Mouse (Mus musculus): ENCODE data around the gene Tmem139. TPM values are rescaled to one million over a fixed set of nuclear protein-coding genes. Genes with fewer than 3 reads are reported as not detected.
A peak's percentile ranks its signal among the peaks of the same experiment; 100 is the strongest.

The Tmem139 gene
- polyA plus RNA-seq, 1 experiment from 2014 or later, result 1.4 TPM

DNA sequence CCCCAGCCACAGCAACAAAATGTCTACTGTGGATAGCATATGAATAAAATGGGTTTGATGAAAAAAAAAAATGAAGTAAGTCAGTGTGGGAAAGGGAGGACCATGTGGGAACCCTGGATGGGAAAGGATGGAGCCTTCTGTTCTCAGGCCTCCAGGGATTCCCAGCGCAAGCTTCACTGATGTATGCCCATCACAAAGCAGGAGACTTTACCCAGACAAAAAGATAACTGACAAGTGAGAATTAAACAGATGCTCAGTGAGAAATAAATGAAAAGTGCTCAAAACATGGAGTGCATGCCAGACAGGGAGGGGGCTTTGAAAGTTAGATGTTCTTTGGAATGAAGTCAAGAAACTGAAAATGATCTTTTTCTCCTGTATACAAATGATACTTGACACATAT lies 13.8 kb upstream of the Tmem139 start:
- Histone ChIP-seq H3K9me3 (replicated peaks) (no peaks in the 10 kb centered on the region), H3K4me2 (replicated peaks) (peak overlapping the region; percentile 25; the same call in 1 of the 2 replicates), H3K9ac (no peak overlapping the region), H3K27me3 (peaks cover 11% of the 10 kb centered on the region; the same call in 1 of the 2 replicates), H3K4me1 (peaks cover 6% of the 10 kb centered on the region; the same call in 1 of the 2 replicates), H3K4me3 (no peak overlapping the region), H3K36me3 (no peaks in the 10 kb centered on the region), H3K27ac (no peak overlapping the region)
- no peak for ATAC-seq (ENCODE audit: low FRiP score)
- WGBS, result 90% methylated on average over 1 of the region's 1 CpGs

GRCm38 (mm10) chr6:42251791-42252190 lies 10.0 kb upstream of the Tmem139 start:
- H3K27ac ChIP-seq, result no peak overlapping the region
- 82% methylated on average over 4 of the region's 4 CpGs for WGBS
- ATAC-seq (ENCODE audit: low FRiP score), result no peak
- H3K4me1 ChIP-seq, result no peaks in the 10 kb centered on the region
- H3K36me3 ChIP-seq, result no peaks in the 10 kb centered on the region
- no peak overlapping the region for H3K9ac ChIP-seq
- no peak overlapping the region for H3K4me2 ChIP-seq (replicated peaks)
- no peaks in the 10 kb centered on the region for H3K9me3 ChIP-seq (replicated peaks)
- H3K27me3 ChIP-seq, result peaks cover 2% of the 10 kb centered on the region; the same call in 1 of the 2 replicates
- no peak overlapping the region for H3K4me3 ChIP-seq

- Histone ChIP-seq H3K27ac (no peak overlapping the region), H3K9ac (no peak overlapping the region), H3K4me1 (no peaks in the 10 kb centered on the region), H3K9me3 (replicated peaks) (no peaks in the 10 kb centered on the region), H3K27me3 (no peaks in the 10 kb centered on the region), H3K36me3 (no peaks in the 10 kb centered on the region), H3K4me3 (no peak overlapping the region), H3K4me2 (replicated peaks) (no peak overlapping the region)
- WGBS, result 84% methylated on average over 2 of the region's 2 CpGs
- ATAC-seq (ENCODE audit: low FRiP score), result no peak
Observed at GRCm38 (mm10) chr6:42253103-42253502, 8.7 kb upstream of the Tmem139 start.

DNA sequence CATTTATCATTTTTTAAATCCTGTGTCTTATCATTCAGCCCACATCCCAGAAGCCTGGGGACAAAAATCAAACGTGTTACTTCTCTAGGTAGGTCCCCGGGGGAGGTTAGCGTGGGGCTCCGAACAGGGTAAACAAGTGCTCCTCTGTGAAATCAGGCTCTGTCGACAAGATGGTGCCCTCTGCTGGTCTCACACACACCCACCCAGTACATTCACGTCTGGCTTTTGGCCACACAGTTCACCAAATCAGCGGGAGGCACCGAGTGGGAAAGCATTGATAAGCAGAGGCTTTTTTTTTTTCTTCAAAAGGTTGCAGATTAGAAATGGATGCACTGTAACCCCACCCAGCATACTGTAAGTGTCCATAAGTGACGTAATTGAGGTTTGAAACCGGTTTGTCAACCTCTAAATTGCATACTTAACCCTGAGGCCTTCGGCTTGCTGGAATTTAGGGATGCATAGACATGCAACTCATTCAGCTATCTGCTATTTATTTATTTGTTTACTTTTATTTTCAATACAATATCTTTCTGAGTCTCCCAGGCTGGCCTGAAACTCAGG lies 4.4 kb upstream of the Tmem139 start:
- Histone ChIP-seq H3K27ac (no peak overlapping the region), H3K4me1 (no peaks in the 10 kb centered on the region), H3K9me3 (replicated peaks) (no peaks in the 10 kb centered on the region), H3K4me3 (no peak overlapping the region), H3K27me3 (no peaks in the 10 kb centered on the region; the same call in 1 of the 2 replicates), H3K4me2 (replicated peaks) (no peak overlapping the region), H3K9ac (no peak overlapping the region), H3K36me3 (no peaks in the 10 kb centered on the region)
- ATAC-seq (ENCODE audit: low FRiP score), result peak; percentile 63
- WGBS, result 20% methylated on average over 11 of the region's 11 CpGs

DNA sequence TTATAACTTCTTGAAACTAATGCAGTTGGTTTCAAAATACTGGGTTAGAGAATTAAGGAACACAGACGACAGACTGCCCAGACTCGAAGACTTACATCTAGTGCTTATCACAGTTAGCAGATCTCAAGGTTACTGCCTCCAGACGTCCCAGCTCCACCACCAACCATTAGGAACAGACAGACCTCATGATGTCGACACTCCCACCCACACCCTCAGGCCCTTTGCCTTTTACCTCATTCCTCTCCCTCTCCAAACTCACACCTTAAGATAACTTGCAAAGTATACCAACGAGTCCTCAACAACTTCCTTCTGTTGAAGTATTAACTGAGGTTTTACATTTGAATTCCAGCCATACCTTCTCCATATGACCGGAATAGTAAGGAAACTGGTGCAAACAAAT lies 1.3 kb upstream of the Tmem139 start:
- Histone ChIP-seq H3K4me3 (no peak overlapping the region), H3K4me1 (no peaks in the 10 kb centered on the region), H3K9ac (no peak overlapping the region), H3K9me3 (replicated peaks) (no peaks in the 10 kb centered on the region), H3K27me3 (no peaks in the 10 kb centered on the region; the same call in 1 of the 2 replicates), H3K36me3 (no peaks in the 10 kb centered on the region), H3K27ac (no peak overlapping the region), H3K4me2 (replicated peaks) (no peak overlapping the region)
- WGBS, result 76% methylated on average over 6 of the region's 6 CpGs
- no peak for ATAC-seq (ENCODE audit: low FRiP score)

- H3K36me3 ChIP-seq, result peaks cover 25% of the 10 kb centered on the region
- peak within 1 kb of the TSS; percentile 91 for H3K27ac ChIP-seq
- H3K9me3 ChIP-seq (replicated peaks), result no peaks in the 10 kb centered on the region
- no peaks in the 10 kb centered on the region; the same call in 1 of the 2 replicates for H3K27me3 ChIP-seq
- peaks cover 7% of the 10 kb centered on the region for H3K4me1 ChIP-seq
- under 1% methylated on average over 51 of the region's 51 CpGs for WGBS
- peak; percentile 100 for ATAC-seq (ENCODE audit: low FRiP score)
- peak within 1 kb of the TSS; percentile 82 for H3K4me2 ChIP-seq (replicated peaks)
- peak within 1 kb of the TSS; percentile 66 for H3K4me3 ChIP-seq
- H3K9ac ChIP-seq, result peak within 1 kb of the TSS; percentile 89
Observed at GRCm38 (mm10) chr6:42264626-42265312, 3.0 kb downstream of the Tmem139 start, which contains the start of gene Casp2. TSS of gene Casp2 (plus strand) at chr6:42264985.

- Histone ChIP-seq H3K4me2 (replicated peaks) (peak overlapping the region; percentile 82), H3K9ac (peak overlapping the region; percentile 89), H3K4me1 (peaks cover 7% of the 10 kb centered on the region), H3K4me3 (peak overlapping the region; percentile 66), H3K9me3 (replicated peaks) (no peaks in the 10 kb centered on the region), H3K27me3 (no peaks in the 10 kb centered on the region; the same call in 1 of the 2 replicates), H3K36me3 (peaks cover 33% of the 10 kb centered on the region), H3K27ac (peak overlapping the region; percentile 91)
- ATAC-seq (ENCODE audit: low FRiP score), result no peak
- WGBS, result under 1% methylated on average over 21 of the region's 21 CpGs
Observed at GRCm38 (mm10) chr6:42265391-42266330, 3.9 kb downstream of the Tmem139 start.

DNA sequence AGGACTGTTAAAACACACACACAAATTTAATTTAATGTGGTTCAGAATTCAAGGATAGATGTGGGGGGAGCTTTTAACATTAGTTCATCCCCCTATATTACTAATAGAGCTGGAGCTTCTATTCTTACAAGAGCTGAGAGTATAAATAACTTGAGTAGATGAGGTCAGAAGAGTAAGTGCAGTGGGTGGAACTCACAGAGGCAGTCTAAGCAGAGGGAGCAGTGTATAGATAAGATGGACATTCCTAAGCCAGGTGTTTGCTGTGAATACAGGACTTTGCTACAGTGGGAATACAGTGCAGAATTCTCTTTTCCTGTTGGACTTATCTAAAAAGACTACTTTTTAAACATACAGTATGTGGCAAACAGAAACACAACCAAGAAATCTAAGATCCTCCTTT lies 9.0 kb downstream of the Tmem139 start:
- Histone ChIP-seq H3K4me1 (peaks cover 7% of the 10 kb centered on the region), H3K4me2 (replicated peaks) (no peak overlapping the region), H3K4me3 (no peak overlapping the region), H3K27ac (no peak overlapping the region), H3K9me3 (replicated peaks) (no peaks in the 10 kb centered on the region), H3K9ac (no peak overlapping the region), H3K27me3 (no peaks in the 10 kb centered on the region), H3K36me3 (peaks cover 74% of the 10 kb centered on the region)
- ATAC-seq (ENCODE audit: low FRiP score), result no peak

DNA sequence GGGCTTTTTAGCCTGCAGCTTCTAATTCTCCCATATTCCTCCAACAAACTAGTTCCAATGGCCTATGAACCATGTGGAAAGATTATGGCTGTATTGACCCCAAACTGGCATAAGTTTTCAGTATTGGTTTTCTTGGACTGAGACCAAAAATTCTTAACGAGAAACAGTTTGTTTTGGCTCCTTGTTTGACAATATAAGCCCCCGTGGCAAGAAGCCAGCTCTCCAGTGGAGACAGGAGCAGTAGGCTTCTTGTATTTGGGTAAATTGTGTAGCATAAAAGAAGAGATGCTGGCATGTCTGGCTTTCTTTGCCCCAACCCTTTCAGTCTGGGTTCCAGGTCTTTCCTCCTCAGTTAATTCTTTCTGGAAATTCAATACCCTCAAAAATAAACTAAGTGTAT lies 14.4 kb downstream of the Tmem139 start:
- Histone ChIP-seq H3K4me2 (replicated peaks) (no peak overlapping the region), H3K9me3 (replicated peaks) (no peaks in the 10 kb centered on the region), H3K4me1 (no peaks in the 10 kb centered on the region), H3K27me3 (no peaks in the 10 kb centered on the region), H3K4me3 (no peak overlapping the region), H3K27ac (no peak overlapping the region), H3K9ac (no peak overlapping the region), H3K36me3 (peaks cover 86% of the 10 kb centered on the region)
- 83% methylated on average over 2 of the region's 2 CpGs for WGBS
- ATAC-seq (ENCODE audit: low FRiP score), result no peak

DNA sequence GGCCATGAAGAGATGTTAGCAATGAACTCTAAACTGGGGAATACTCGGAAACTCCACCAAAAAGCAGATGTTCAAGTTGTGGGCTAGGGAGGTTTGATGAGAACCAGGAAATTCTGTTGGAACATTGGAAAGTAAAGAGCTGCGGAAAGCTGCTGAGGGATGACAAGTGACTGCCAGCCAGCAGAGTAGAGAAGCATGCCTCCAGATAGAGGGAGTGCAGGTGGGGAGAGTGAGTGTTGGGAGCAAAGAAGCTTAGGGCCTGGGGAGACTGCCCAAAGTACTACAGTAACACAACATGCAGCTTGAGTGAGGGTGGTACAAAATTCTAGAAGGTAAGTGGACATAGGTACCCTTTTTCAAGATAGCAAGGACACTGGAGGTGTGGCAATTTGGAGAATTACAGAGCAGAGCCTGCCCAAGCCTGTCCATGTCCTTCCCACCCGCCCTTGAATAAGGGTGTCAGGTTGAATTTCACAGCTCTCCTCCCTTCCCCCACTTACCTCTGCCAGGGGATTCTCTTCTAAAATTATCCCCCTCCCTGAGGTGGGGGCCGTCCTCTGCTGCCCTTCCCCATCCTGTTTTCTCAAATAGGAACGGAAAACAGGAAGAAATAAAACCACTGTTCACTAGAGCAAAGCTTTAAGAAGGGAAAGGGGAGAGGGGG lies 21.2 kb downstream of the Tmem139 start:
- H3K27ac ChIP-seq, result no peak overlapping the region
- H3K9ac ChIP-seq, result no peak overlapping the region
- H3K4me2 ChIP-seq (replicated peaks), result no peak overlapping the region
- no peaks in the 10 kb centered on the region for H3K4me1 ChIP-seq
- H3K9me3 ChIP-seq (replicated peaks), result no peaks in the 10 kb centered on the region
- H3K4me3 ChIP-seq, result no peak overlapping the region
- no peak for ATAC-seq (ENCODE audit: low FRiP score)
- H3K36me3 ChIP-seq, result peaks cover 62% of the 10 kb centered on the region
- H3K27me3 ChIP-seq, result no peaks in the 10 kb centered on the region
- 90% methylated on average over 5 of the region's 5 CpGs for WGBS

GRCm38 (mm10) chr6:42286448-42286847 lies 24.7 kb downstream of the Tmem139 start, which contains the start of gene Clcn1:
TSS of gene Clcn1 (plus strand) at chr6:42286685.
- no peak within 1 kb of the TSS for H3K4me3 ChIP-seq
- ATAC-seq (ENCODE audit: low FRiP score), result peak; percentile 38; the same call in 1 of the 2 replicates
- H3K9ac ChIP-seq, result no peak within 1 kb of the TSS
- no peaks in the 10 kb centered on the region for H3K4me1 ChIP-seq
- H3K4me2 ChIP-seq (replicated peaks), result no peak within 1 kb of the TSS
- no peaks in the 10 kb centered on the region for H3K27me3 ChIP-seq
- peaks cover 45% of the 10 kb centered on the region for H3K36me3 ChIP-seq
- H3K27ac ChIP-seq, result no peak within 1 kb of the TSS
- WGBS, result 71% methylated on average over 4 of the region's 5 CpGs
- no peaks in the 10 kb centered on the region for H3K9me3 ChIP-seq (replicated peaks)

DNA sequence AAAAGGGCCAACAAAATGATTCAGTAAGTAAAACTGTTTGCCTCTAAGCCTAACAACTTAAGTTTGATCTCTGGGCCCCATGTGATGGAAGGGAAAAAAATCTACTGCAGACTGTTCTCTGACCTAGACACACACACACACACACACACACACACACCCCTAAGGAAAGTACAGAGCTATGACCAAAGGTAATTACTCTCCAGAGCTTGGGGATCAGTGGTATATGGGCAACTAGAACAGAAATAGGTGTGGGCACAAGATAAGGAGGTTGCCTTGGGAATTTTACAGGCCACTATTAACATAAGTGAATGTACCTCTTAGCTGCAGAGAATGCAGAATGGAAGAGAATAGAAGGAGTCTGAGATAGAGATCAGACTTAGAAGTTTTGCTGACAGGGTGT lies 25.8 kb downstream of the Tmem139 start:
- Histone ChIP-seq H3K9me3 (replicated peaks) (no peaks in the 10 kb centered on the region), H3K4me2 (replicated peaks) (no peak overlapping the region), H3K4me1 (no peaks in the 10 kb centered on the region), H3K27ac (no peak overlapping the region), H3K27me3 (no peaks in the 10 kb centered on the region), H3K4me3 (no peak overlapping the region), H3K36me3 (peaks cover 45% of the 10 kb centered on the region), H3K9ac (no peak overlapping the region)
- no peak for ATAC-seq (ENCODE audit: low FRiP score)

Data from hindbrain, embryonic 12.5 days (tissue).